In the genomic region with DNA sequence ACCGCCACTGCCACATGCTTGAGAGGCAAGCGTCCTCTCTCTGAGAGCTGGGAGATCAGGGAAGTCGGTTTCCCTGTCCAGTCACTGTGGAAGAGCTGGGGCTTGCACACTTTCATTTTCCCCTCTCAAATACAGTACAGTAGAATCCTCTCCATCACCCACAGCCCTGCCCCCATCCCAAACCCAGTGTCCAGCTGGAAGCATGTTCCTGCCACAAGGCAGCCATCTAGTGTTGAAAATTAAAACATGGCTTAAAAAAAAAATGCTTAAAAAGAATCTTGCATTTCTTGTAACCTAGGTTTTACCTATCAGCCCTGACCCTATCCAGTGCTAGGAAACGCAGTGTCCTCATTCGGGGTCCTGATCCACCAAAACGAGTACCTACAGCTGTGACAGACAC, we compare ENCODE assay signal across 8 mouse cellular contexts. TPM values are rescaled to one million over a fixed set of nuclear protein-coding genes. Genes with fewer than 3 reads are reported as not detected.
DNase-seq lines count a peak whose midpoint lies in the region; ATAC-seq lines count a peak whose summit lies in the region.

No protein-coding gene starts in this region.

- no peak for ATAC-seq in monocyte, adult 5-6 weeks (replicated peaks; ENCODE audit: insufficient number of reproducible peaks, low FRiP score, low TSS enrichment, poor library complexity, severe bottlenecking)

- peak; percentile 43 for DNase-seq in adrenal gland, postnatal 10 days
- no peak for DNase-seq in adrenal gland, adult 8-10 months
- peak; percentile 8 to 24 for DNase-seq in left cerebral cortex, postnatal 25 days (ENCODE audit: low spot score in 2 of 2)
- DNase-seq in left cerebral cortex, adult 11 months (ENCODE audit: low spot score) = no peak
- DNase-seq in adrenal gland, postnatal 25 days = peak; percentile 28
- DNase-seq in kidney, postnatal 4 days = peak; percentile 68 to 73
- no peak for DNase-seq in MN1 (ENCODE audit: low spot score)

- intact Hi-C loops in left cerebral cortex, postnatal 25 days (cut with DNase I) = loop anchor here (1.0 to 2.0 kb wide), 3 partner anchors 32 to 63 kb away; a partner anchor contains a TSS

RNA-seq across cellular contexts. Expression of a gene that starts 2.3 kb away (rescaled TPM):
- total RNA-seq in adrenal gland, postnatal 10 days (2021) = 100 to 1,000 TPM in 1 of 2 experiments, 10 to 100 TPM in 1; 76.9 to 105 TPM
- 100 to 1,000 TPM in 1 of 4 experiments, 10 to 100 TPM in 3; 46.9 to 107 (median 72.7) TPM for total RNA-seq in adrenal gland, adult 8-10 months (2022)
- total RNA-seq in left cerebral cortex, postnatal 25 days (2021) = 1 to 10 TPM; 1.4 to 1.5 TPM
- 36.5 and 38.0 TPM in 2 replicates for total RNA-seq in adrenal gland, postnatal 25 days (2021)
- total RNA-seq in monocyte, adult 5-6 weeks (2017) = not detected in 3 replicates

RNA-seq across cellular contexts. Expression of a gene that starts 25.6 kb away (rescaled TPM):
- total RNA-seq in adrenal gland, postnatal 10 days (2021) = 1 to 10 TPM; 4.7 to 5.1 TPM
- total RNA-seq in adrenal gland, adult 8-10 months (2022) = 10 to 100 TPM in 2 of 4 experiments, 1 to 10 TPM in 2; 5.9 to 19.1 (median 12.4) TPM
- total RNA-seq in left cerebral cortex, postnatal 25 days (2021) = under 1 TPM in 1 of 2 experiments, not detected in 1; 0.28 TPM
- total RNA-seq in adrenal gland, postnatal 25 days (2021) = 2.7 and 4.7 TPM in 2 replicates
- not detected in 3 replicates for total RNA-seq in monocyte, adult 5-6 weeks (2017)

RNA-seq across cellular contexts. Expression of a gene that starts 32.3 kb away (rescaled TPM):
- total RNA-seq in adrenal gland, postnatal 10 days (2021) = 10 to 100 TPM; 40.4 to 51.1 TPM
- 100 to 1,000 TPM in 2 of 4 experiments, 10 to 100 TPM in 2; 48.6 to 131 (median 88.7) TPM for total RNA-seq in adrenal gland, adult 8-10 months (2022)
- 1 to 10 TPM; 1.1 TPM for total RNA-seq in left cerebral cortex, postnatal 25 days (2021)
- total RNA-seq in adrenal gland, postnatal 25 days (2021) = 24.5 and 28.5 TPM in 2 replicates
- 1.4 TPM in 1 of 3 replicates, not detected in the others for total RNA-seq in monocyte, adult 5-6 weeks (2017)

RNA-seq across cellular contexts. Expression of a gene that starts 51.6 kb away (rescaled TPM):
- total RNA-seq in adrenal gland, postnatal 10 days (2021) = 10 to 100 TPM; 16.0 to 21.7 TPM
- 10 to 100 TPM; 28.1 to 44.4 (median 34.4) TPM for total RNA-seq in adrenal gland, adult 8-10 months (2022)
- under 1 TPM; 0.11 to 0.32 TPM for total RNA-seq in left cerebral cortex, postnatal 25 days (2021)
- 13.8 and 17.3 TPM in 2 replicates for total RNA-seq in adrenal gland, postnatal 25 days (2021)
- total RNA-seq in monocyte, adult 5-6 weeks (2017) = 0.19 to 0.21 TPM (median 0.19 TPM) in 3 replicates

Comparison
In these comparisons a context has a peak if more than half of its experiments do, and no peak if none do; other contexts are left out.
1. DNase-seq: peak in adrenal gland, postnatal 10 days (single experiment), left cerebral cortex, postnatal 25 days (2 of 2), adrenal gland, postnatal 25 days (single experiment) and kidney, postnatal 4 days (2 of 2); none in adrenal gland, adult 8-10 months (single experiment), left cerebral cortex, adult 11 months (single experiment) and MN1 (single experiment).
2. RNA of a gene that starts 2.3 kb away (total RNA-seq): 76.9 to 105 TPM in adrenal gland, postnatal 10 days, 46.9 to 107 TPM in adrenal gland, adult 8-10 months and 36.5 to 38.0 TPM in adrenal gland, postnatal 25 days; 1.4 to 1.5 TPM in left cerebral cortex, postnatal 25 days and not detected in monocyte, adult 5-6 weeks; every median in the first group is over 10 times any median in the second.
3. RNA of a gene that starts 32.3 kb away (total RNA-seq): 48.6 to 131 TPM in adrenal gland, adult 8-10 months, 40.4 to 51.1 TPM in adrenal gland, postnatal 10 days and 24.5 to 28.5 TPM in adrenal gland, postnatal 25 days; 1.4 TPM in monocyte, adult 5-6 weeks and 1.1 TPM in left cerebral cortex, postnatal 25 days; every median in the first group is over 10 times any median in the second.